Mouse (Mus musculus): ENCODE measurements at regions not wholly inside any gene's neighbourhood (a gene's known extent, or its start where the extent isn't known, plus 50 kb on each side); places are given as distances from the start of the nearest gene placed in this dataset.

DNA sequence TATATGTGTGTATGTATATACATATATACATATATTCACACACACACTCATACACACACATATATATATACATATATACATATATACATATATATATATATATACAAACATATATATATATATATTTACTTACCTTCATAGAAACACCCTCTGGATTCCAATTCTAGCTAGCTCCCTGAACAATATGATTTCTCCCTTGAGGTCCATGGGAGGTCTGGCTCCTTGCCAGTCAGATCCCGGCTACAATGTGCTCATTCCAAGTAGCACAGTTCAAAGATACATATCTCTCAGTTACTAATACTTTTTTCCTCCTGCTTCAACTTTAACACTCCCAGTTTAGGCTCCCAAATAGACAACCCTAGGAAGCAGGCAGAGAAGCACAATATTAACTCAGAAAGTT lies 624.8 kb upstream of the Gm19410 start:
- no peak for ATAC-seq (replicated peaks; ENCODE audit: extremely low read depth, insufficient read depth, low FRiP score)
- peaks cover 28% of the 10 kb centered on the region for H3K4me1 ChIP-seq (ENCODE audit: control insufficient read depth, insufficient read depth, low read length)
- 50% methylated on average over 1 of the region's 1 CpGs for WGBS
- H3K36me3 ChIP-seq (ENCODE audit: control insufficient read depth, insufficient read depth), result no peaks in the 10 kb centered on the region
- H3K27ac ChIP-seq (ENCODE audit: low read length), result no peak overlapping the region
- H3K9ac ChIP-seq (ENCODE audit: low read length), result no peak overlapping the region
- peaks cover 3% of the 10 kb centered on the region; the same call in 1 of the 2 replicates for H3K9me3 ChIP-seq (replicated peaks; ENCODE audit: control insufficient read depth, low read length)
- H3K4me3 ChIP-seq (ENCODE audit: low read length), result no peak overlapping the region
- H3K27me3 ChIP-seq (ENCODE audit: control insufficient read depth, insufficient read depth, low read length), result no peaks in the 10 kb centered on the region
- no peak overlapping the region for H3K4me2 ChIP-seq (ENCODE audit: low read depth, low read length)

DNA sequence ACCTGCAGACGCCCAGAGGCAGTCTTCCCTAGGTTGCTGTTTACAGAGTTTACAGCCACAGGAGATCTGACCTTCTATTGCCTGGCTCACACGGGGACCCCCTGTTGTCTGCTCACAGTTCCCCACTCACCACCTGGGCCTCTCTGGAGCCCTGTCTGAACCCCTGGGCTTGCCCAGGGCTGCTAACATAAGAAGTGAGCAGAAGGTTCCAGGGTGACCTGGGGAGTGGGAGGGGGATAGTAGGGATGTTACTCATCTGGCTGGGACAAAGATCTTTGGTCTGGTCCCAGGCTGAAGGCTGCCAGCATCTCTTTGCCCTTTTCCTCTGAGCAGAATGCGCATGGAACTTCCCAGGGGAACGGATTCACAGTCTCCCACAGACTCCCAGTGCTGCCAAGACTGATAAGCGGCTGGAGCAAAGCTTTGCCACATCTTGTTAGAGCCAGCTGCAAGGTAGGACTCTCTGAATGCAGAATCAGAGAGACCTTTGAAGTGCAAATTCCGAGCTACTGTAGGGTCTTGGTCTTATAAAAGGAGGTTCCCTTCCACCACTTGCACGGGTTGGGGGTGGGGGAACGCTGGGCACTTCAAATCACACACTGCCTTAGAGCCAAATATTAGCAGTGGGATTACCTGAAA lies 622.5 kb upstream of the Gm19410 start:
- H3K9me3 ChIP-seq (replicated peaks; ENCODE audit: control insufficient read depth, low read length), result peaks cover 3% of the 10 kb centered on the region; the same call in 1 of the 2 replicates
- H3K27me3 ChIP-seq (ENCODE audit: control insufficient read depth, insufficient read depth, low read length), result no peaks in the 10 kb centered on the region
- H3K4me1 ChIP-seq (ENCODE audit: control insufficient read depth, insufficient read depth, low read length), result peaks cover 28% of the 10 kb centered on the region
- peak; percentile 66 for ATAC-seq (replicated peaks; ENCODE audit: extremely low read depth, insufficient read depth, low FRiP score)
- no peaks in the 10 kb centered on the region for H3K36me3 ChIP-seq (ENCODE audit: control insufficient read depth, insufficient read depth)
- H3K4me2 ChIP-seq (ENCODE audit: low read depth, low read length), result peak overlapping the region; percentile 49
- peak overlapping the region; percentile 16 for H3K4me3 ChIP-seq (ENCODE audit: low read length)
- WGBS, result 19% methylated on average over 8 of the region's 8 CpGs
- H3K9ac ChIP-seq (ENCODE audit: low read length), result peak overlapping the region; percentile 54
- peak overlapping the region; percentile 89 for H3K27ac ChIP-seq (ENCODE audit: low read length)

DNA sequence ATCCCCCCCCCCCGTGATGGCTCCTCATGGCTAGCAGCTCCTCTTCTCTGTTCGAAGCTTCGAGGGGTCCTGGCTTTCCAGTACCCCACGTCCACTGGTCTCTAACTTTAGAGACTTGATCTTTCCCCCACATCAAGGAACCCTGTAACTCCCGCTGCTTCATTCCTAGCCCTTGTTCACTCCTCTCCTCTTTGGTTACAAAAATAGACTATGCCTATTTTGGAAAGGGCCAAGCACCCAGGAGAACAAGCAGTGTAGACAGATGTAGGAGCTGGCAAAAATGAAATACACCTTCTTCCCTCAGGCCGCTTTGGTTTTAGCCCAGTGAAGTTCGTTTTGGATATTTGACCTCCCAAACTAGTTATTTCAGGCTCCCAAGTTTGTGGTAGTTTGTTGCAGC lies 621.9 kb upstream of the Gm19410 start:
- Histone ChIP-seq H3K4me3 (ENCODE audit: low read length) (peak overlapping the region; percentile 16), H3K4me1 (ENCODE audit: control insufficient read depth, insufficient read depth, low read length) (peaks cover 28% of the 10 kb centered on the region), H3K27me3 (ENCODE audit: control insufficient read depth, insufficient read depth, low read length) (no peaks in the 10 kb centered on the region), H3K27ac (ENCODE audit: low read length) (peak overlapping the region; percentile 89), H3K9ac (ENCODE audit: low read length) (peak overlapping the region; percentile 54), H3K4me2 (ENCODE audit: low read depth, low read length) (peak overlapping the region; percentile 49), H3K36me3 (ENCODE audit: control insufficient read depth, insufficient read depth) (no peaks in the 10 kb centered on the region), H3K9me3 (replicated peaks; ENCODE audit: control insufficient read depth, low read length) (peaks cover 3% of the 10 kb centered on the region; the same call in 1 of the 2 replicates)
- WGBS, result 31% methylated on average over 7 of the region's 7 CpGs
- ATAC-seq (replicated peaks; ENCODE audit: extremely low read depth, insufficient read depth, low FRiP score), result peak; percentile 69; the same call in 1 of the 2 replicates

DNA sequence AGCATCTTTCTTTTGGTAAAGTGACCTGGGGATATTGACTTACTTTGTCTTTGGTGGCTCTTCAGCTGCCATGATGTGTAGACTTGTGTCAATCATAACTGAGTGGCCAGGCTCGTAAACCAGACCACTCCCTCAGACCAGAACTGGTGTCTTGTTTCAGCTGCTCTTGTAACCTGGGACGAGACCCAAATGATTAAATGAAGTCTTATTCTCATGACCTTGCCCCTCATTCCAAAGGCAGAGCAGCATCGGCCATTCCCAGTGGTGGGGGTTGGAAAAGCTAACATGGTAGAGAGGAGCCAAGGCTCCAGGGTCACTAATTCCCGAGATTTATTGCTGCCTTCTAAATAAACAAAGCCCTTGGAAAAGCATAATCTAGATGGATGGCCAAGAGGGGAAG lies 621.2 kb upstream of the Gm19410 start:
- Histone ChIP-seq H3K36me3 (ENCODE audit: control insufficient read depth, insufficient read depth) (no peaks in the 10 kb centered on the region), H3K4me3 (ENCODE audit: low read length) (no peak overlapping the region), H3K27ac (ENCODE audit: low read length) (peak overlapping the region; percentile 89), H3K27me3 (ENCODE audit: control insufficient read depth, insufficient read depth, low read length) (no peaks in the 10 kb centered on the region), H3K9ac (ENCODE audit: low read length) (no peak overlapping the region), H3K4me1 (ENCODE audit: control insufficient read depth, insufficient read depth, low read length) (peaks cover 28% of the 10 kb centered on the region), H3K9me3 (replicated peaks; ENCODE audit: control insufficient read depth, low read length) (peaks cover 3% of the 10 kb centered on the region; the same call in 1 of the 2 replicates), H3K4me2 (ENCODE audit: low read depth, low read length) (no peak overlapping the region)
- WGBS, result 28% methylated on average over 4 of the region's 4 CpGs
- 0 out of 2 replicates have a peak, but pooled peaks have one; percentile 35 for ATAC-seq (replicated peaks; ENCODE audit: extremely low read depth, insufficient read depth, low FRiP score)

DNA sequence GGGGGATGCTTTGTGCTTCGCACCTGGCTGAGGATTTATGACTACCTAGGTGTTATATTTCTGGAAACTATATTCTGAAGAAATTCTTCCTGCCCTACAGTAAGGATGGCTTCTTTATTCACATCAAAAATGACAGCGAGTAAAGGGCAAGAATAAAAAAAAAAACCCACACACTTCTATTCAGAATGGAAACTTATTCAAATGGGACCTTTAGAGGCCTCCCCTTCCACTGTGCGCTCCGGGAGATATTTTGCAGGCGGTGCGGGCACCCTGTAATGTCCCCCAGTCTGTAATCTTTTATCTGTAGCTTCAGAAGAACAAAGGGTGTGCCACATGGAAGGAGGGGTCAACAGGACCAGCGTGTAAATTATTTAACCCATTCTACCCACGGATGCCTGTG lies 618.1 kb upstream of the Gm19410 start:
- no peak overlapping the region for H3K9ac ChIP-seq (ENCODE audit: low read length)
- no peak overlapping the region for H3K4me3 ChIP-seq (ENCODE audit: low read length)
- no peaks in the 10 kb centered on the region for H3K9me3 ChIP-seq (replicated peaks; ENCODE audit: control insufficient read depth, low read length)
- no peaks in the 10 kb centered on the region for H3K27me3 ChIP-seq (ENCODE audit: control insufficient read depth, insufficient read depth, low read length)
- no peak overlapping the region for H3K4me2 ChIP-seq (ENCODE audit: low read depth, low read length)
- no peaks in the 10 kb centered on the region for H3K36me3 ChIP-seq (ENCODE audit: control insufficient read depth, insufficient read depth)
- peaks cover 24% of the 10 kb centered on the region for H3K4me1 ChIP-seq (ENCODE audit: control insufficient read depth, insufficient read depth, low read length)
- 84% methylated on average over 8 of the region's 8 CpGs for WGBS
- no peak overlapping the region for H3K27ac ChIP-seq (ENCODE audit: low read length)
- no peak for ATAC-seq (replicated peaks; ENCODE audit: extremely low read depth, insufficient read depth, low FRiP score)

DNA sequence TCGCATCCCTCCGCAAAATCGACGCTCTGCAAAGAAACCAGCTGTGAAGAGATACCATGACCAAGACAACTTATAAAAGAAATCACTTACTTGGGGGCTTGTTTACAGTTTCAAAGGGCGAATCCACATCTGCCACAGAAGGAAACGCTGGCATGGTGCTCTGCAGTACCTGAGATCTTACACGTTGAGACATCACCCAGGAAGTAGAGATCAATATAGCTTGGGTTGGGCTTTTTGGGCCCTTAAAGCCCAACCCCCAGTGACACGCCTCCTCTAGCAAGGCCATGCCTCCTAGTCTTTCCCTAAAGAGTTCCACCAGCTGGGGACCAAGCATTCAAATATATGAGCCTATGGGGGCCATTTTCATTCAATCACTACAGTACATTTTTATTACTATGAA lies 617.6 kb upstream of the Gm19410 start:
- no peaks in the 10 kb centered on the region for H3K27me3 ChIP-seq (ENCODE audit: control insufficient read depth, insufficient read depth, low read length)
- no peak overlapping the region for H3K9ac ChIP-seq (ENCODE audit: low read length)
- H3K9me3 ChIP-seq (replicated peaks; ENCODE audit: control insufficient read depth, low read length), result no peaks in the 10 kb centered on the region
- no peaks in the 10 kb centered on the region for H3K36me3 ChIP-seq (ENCODE audit: control insufficient read depth, insufficient read depth)
- no peak overlapping the region for H3K27ac ChIP-seq (ENCODE audit: low read length)
- 92% methylated on average over 8 of the region's 8 CpGs for WGBS
- H3K4me3 ChIP-seq (ENCODE audit: low read length), result no peak overlapping the region
- peaks cover 19% of the 10 kb centered on the region for H3K4me1 ChIP-seq (ENCODE audit: control insufficient read depth, insufficient read depth, low read length)
- ATAC-seq (replicated peaks; ENCODE audit: extremely low read depth, insufficient read depth, low FRiP score), result no peak
- no peak overlapping the region for H3K4me2 ChIP-seq (ENCODE audit: low read depth, low read length)

DNA sequence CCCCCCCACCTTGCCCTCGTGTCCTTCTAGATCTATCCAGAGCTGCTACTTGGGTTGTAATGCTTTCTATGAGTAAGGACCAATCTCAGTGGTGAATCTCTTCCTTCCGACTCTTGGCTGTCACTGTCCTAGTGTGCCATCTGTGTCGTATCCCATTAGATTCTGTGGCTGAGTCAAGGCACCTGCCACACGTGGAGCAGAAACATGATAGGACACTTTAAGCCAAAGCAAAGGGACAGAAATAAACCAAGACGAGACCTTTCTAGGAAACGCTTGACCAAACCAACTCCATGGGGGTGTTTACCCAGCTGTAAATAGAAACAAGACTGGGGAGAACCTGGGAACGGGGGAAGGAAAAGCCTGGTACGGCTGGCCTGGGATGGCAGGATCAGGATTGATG lies 613.0 kb upstream of the Gm19410 start:
- no peak overlapping the region for H3K4me3 ChIP-seq (ENCODE audit: low read length)
- H3K9me3 ChIP-seq (replicated peaks; ENCODE audit: control insufficient read depth, low read length), result no peaks in the 10 kb centered on the region
- H3K36me3 ChIP-seq (ENCODE audit: control insufficient read depth, insufficient read depth), result no peaks in the 10 kb centered on the region
- H3K27me3 ChIP-seq (ENCODE audit: control insufficient read depth, insufficient read depth, low read length), result no peaks in the 10 kb centered on the region
- no peaks in the 10 kb centered on the region for H3K4me1 ChIP-seq (ENCODE audit: control insufficient read depth, insufficient read depth, low read length)
- no peak overlapping the region for H3K27ac ChIP-seq (ENCODE audit: low read length)
- WGBS, result 43% methylated on average over 8 of the region's 8 CpGs
- H3K4me2 ChIP-seq (ENCODE audit: low read depth, low read length), result no peak overlapping the region
- no peak for ATAC-seq (replicated peaks; ENCODE audit: extremely low read depth, insufficient read depth, low FRiP score)
- no peak overlapping the region for H3K9ac ChIP-seq (ENCODE audit: low read length)

DNA sequence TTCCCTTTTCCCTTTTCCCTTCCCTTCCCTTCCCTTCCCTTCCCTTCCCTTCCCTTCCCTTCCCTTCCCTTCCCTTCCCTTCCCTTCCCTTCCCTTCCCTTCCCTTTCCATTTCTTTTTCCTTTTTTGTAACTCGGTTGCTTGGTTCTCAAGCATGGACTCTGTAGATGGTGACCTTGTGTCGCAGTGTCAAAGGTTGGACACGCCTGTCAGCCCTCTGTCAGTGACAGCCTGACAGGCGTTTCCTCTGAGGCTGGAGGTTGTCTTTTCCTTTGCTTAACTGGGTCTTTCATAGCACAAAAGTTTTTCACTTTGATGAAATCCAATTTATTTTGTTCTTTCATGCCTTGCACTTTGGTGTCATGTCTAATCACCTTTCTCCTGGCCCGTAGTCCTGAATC lies 609.3 kb upstream of the Gm19410 start:
- WGBS, result 66% methylated on average over 5 of the region's 5 CpGs
- H3K4me3 ChIP-seq (ENCODE audit: low read length), result no peak overlapping the region
- H3K9ac ChIP-seq (ENCODE audit: low read length), result no peak overlapping the region
- no peak overlapping the region for H3K4me2 ChIP-seq (ENCODE audit: low read depth, low read length)
- no peaks in the 10 kb centered on the region for H3K4me1 ChIP-seq (ENCODE audit: control insufficient read depth, insufficient read depth, low read length)
- no peak for ATAC-seq (replicated peaks; ENCODE audit: extremely low read depth, insufficient read depth, low FRiP score)
- H3K27ac ChIP-seq (ENCODE audit: low read length), result no peak overlapping the region
- no peaks in the 10 kb centered on the region for H3K27me3 ChIP-seq (ENCODE audit: control insufficient read depth, insufficient read depth, low read length)
- no peaks in the 10 kb centered on the region for H3K9me3 ChIP-seq (replicated peaks; ENCODE audit: control insufficient read depth, low read length)
- no peaks in the 10 kb centered on the region for H3K36me3 ChIP-seq (ENCODE audit: control insufficient read depth, insufficient read depth)

DNA sequence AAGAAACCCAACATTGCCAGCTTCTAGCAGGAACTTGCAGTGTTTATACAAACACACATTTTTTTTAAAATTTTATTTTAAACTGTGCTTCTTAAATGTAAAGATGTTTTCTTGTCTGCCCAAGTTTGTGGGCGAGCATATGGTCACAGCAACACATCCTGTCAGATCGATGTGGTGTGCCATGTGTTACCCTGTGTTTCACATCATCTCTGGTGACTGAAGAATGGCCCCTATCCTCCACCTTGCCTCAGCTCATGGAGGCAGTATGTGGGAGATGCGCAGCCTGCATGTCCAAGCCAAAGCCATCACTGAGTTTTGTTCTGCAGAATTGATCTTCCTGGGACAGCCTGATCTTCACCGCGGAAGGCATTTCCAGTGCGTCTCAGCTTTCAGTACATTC lies 607.9 kb upstream of the Gm19410 start:
- ATAC-seq (replicated peaks; ENCODE audit: extremely low read depth, insufficient read depth, low FRiP score), result no peak
- Histone ChIP-seq H3K9ac (ENCODE audit: low read length) (no peak overlapping the region), H3K4me2 (ENCODE audit: low read depth, low read length) (no peak overlapping the region), H3K27me3 (ENCODE audit: control insufficient read depth, insufficient read depth, low read length) (no peaks in the 10 kb centered on the region), H3K27ac (ENCODE audit: low read length) (no peak overlapping the region), H3K36me3 (ENCODE audit: control insufficient read depth, insufficient read depth) (no peaks in the 10 kb centered on the region), H3K4me1 (ENCODE audit: control insufficient read depth, insufficient read depth, low read length) (no peaks in the 10 kb centered on the region), H3K4me3 (ENCODE audit: low read length) (no peak overlapping the region), H3K9me3 (replicated peaks; ENCODE audit: control insufficient read depth, low read length) (no peaks in the 10 kb centered on the region)
- 85% methylated on average over 6 of the region's 6 CpGs for WGBS
